Mouse (Mus musculus) spleen, adult 2 months (tissue): Measurements from ENCODE around the gene Snx20. TPM values are rescaled to one million over a fixed set of nuclear protein-coding genes. Genes with fewer than 3 reads are reported as not detected.

Experiments
- DNase-seq, 2 experiments: peaks; one replicate each; pipeline versions ENCODE4 v3.0.0 to v3.0.0-alpha.2; 2012 to 2021; ENCODE audit warnings: low spot score in 2 of 2, low read depth in 1 of 2
- H3K27ac ChIP-seq: fragments of 200-500 bp; 2 replicates; pipeline ENCODE4 v1.5.1; 2012; ENCODE audit warnings: low read length, inconsistent platforms; ENCODE audit not compliant: insufficient read depth
- H3K27me3 ChIP-seq: fragments of 200-500 bp; 2 replicates; pipeline ENCODE4 v1.6.1; 2012; ENCODE audit warnings: mild to moderate bottlenecking, moderate library complexity, low read length, inconsistent platforms; ENCODE audit not compliant: control insufficient read depth, insufficient read depth
- H3K36me3 ChIP-seq: fragments of 200-500 bp; 2 replicates; pipeline ENCODE4 v1.6.1; 2012; ENCODE audit warnings: mild to moderate bottlenecking, low read length, inconsistent platforms; ENCODE audit not compliant: control insufficient read depth, insufficient read depth
- H3K4me1 ChIP-seq: fragments of 200-500 bp; 2 replicates; pipeline ENCODE4 v1.6.1; 2011; ENCODE audit warnings: inconsistent platforms; ENCODE audit not compliant: control insufficient read depth, insufficient read depth, insufficient read length
- H3K4me3 ChIP-seq: fragments of 200-500 bp; 2 replicates; pipeline ENCODE4 v1.5.1; 2011; ENCODE audit warnings: mild to moderate bottlenecking, inconsistent platforms; ENCODE audit not compliant: insufficient read depth, insufficient read length; ENCODE audit errors: extremely low read depth
- CTCF ChIP-seq: fragments of 200-500 bp; IDR thresholded peaks from 2 replicates; pipeline ENCODE4 v1.5.1; 2011; ENCODE audit warnings: mild to moderate bottlenecking, inconsistent platforms; ENCODE audit not compliant: insufficient read depth, insufficient read length, insufficient replicate concordance; ENCODE audit errors: extremely low read depth
- POLR2A ChIP-seq: fragments of 200-500 bp; IDR thresholded peaks from 2 replicates; pipeline ENCODE4 v1.6.1; 2011; ENCODE audit warnings: low read depth, low read length, inconsistent platforms
- WGBS: fragments of 180-500 bp; shearing (Covaris S2); methylation state at CpG from one replicate; pipeline ENCODE4 v1.1.7; 2018; 5-methylcytosine and 5-hydroxymethylcytosine counted together
- polyA plus RNA-seq: library from polyadenylated mRNA; depleted of rRNA; stranded (reverse); fragments of >200 nt; gene quantifications from 2 replicates; pipeline ENCODE4 v1.2.3, GENCODE M21; 2012

Snx20 gene
- polyA plus RNA-seq, 1 experiment, result 63.8 TPM

GRCm38 (mm10) chr8:88604065-88605038, 31.6 kb downstream of the Snx20 start:
- Histone ChIP-seq H3K4me3 (no peak overlapping the region), H3K27ac (no peak overlapping the region), H3K36me3 (no peaks in the 10 kb centered on the region), H3K27me3 (no peaks in the 10 kb centered on the region), H3K4me1 (no peaks in the 10 kb centered on the region)
- TF ChIP-seq CTCF, result no peak
- no peak for TF ChIP-seq POLR2A
- 38% methylated on average over 19 of the region's 20 CpGs for WGBS
- DNase-seq, result no peak

GRCm38 (mm10) chr8:88603446-88603989, 32.4 kb downstream of the Snx20 start:
- TF ChIP-seq CTCF (no peak), POLR2A (no peak)
- Histone ChIP-seq H3K27ac (no peak overlapping the region), H3K27me3 (no peaks in the 10 kb centered on the region), H3K36me3 (no peaks in the 10 kb centered on the region), H3K4me1 (no peaks in the 10 kb centered on the region), H3K4me3 (no peak overlapping the region)
- WGBS, result 35% methylated on average over 10 of the region's 10 CpGs
- no peak for DNase-seq

GRCm38 (mm10) chr8:88599491-88599890, 36.4 kb downstream of the Snx20 start:
- no peak for TF ChIP-seq CTCF
- no peak for TF ChIP-seq POLR2A
- Histone ChIP-seq H3K27me3 (no peaks in the 10 kb centered on the region), H3K4me3 (no peak overlapping the region), H3K36me3 (no peaks in the 10 kb centered on the region), H3K27ac (no peak overlapping the region), H3K4me1 (no peaks in the 10 kb centered on the region)
- 69% methylated on average over 7 of the region's 7 CpGs for WGBS
- DNase-seq, result no peak

- Histone ChIP-seq H3K36me3 (no peaks in the 10 kb centered on the region), H3K4me3 (no peak overlapping the region), H3K27me3 (no peaks in the 10 kb centered on the region), H3K4me1 (no peaks in the 10 kb centered on the region), H3K27ac (no peak overlapping the region)
- TF ChIP-seq CTCF (no peak), POLR2A (no peak)
- no peak for DNase-seq
- 82% methylated on average over 5 of the region's 5 CpGs for WGBS
Observed at GRCm38 (mm10) chr8:88598578-88598977, 37.4 kb downstream of the Snx20 start.

GRCm38 (mm10) chr8:88596042-88596441, 39.9 kb downstream of the Snx20 start:
- no peaks in the 10 kb centered on the region for H3K4me1 ChIP-seq
- no peak for DNase-seq
- no peak overlapping the region for H3K4me3 ChIP-seq
- no peaks in the 10 kb centered on the region for H3K36me3 ChIP-seq
- H3K27ac ChIP-seq, result no peak overlapping the region
- H3K27me3 ChIP-seq, result no peaks in the 10 kb centered on the region
- TF ChIP-seq CTCF, result no peak
- TF ChIP-seq POLR2A, result no peak
- 88% methylated on average over 12 of the region's 12 CpGs for WGBS

GRCm38 (mm10) chr8:88593947-88594346, 42.0 kb downstream of the Snx20 start:
- WGBS, result 90% methylated on average over 1 of the region's 1 CpGs
- no peak for DNase-seq
- no peak for TF ChIP-seq POLR2A
- TF ChIP-seq CTCF, result no peak
- no peaks in the 10 kb centered on the region for H3K27me3 ChIP-seq
- H3K4me1 ChIP-seq, result no peaks in the 10 kb centered on the region
- no peak overlapping the region for H3K4me3 ChIP-seq
- no peaks in the 10 kb centered on the region for H3K36me3 ChIP-seq
- H3K27ac ChIP-seq, result no peak overlapping the region

- DNase-seq, result no peak
- no peaks in the 10 kb centered on the region for H3K4me1 ChIP-seq
- no peak overlapping the region for H3K4me3 ChIP-seq
- no peaks in the 10 kb centered on the region for H3K36me3 ChIP-seq
- no peak overlapping the region for H3K27ac ChIP-seq
- no peak for TF ChIP-seq POLR2A
- 87% methylated on average over 6 of the region's 6 CpGs for WGBS
- no peaks in the 10 kb centered on the region for H3K27me3 ChIP-seq
Observed at GRCm38 (mm10) chr8:88590226-88590625, 45.7 kb downstream of the Snx20 start.
